Mouse (Mus musculus) heart, postnatal 0 days (tissue): Measurements from ENCODE around the gene Nfib.

Experiments used
- CTCF ChIP-seq: IDR thresholded peaks from 2 replicates; pipeline ENCODE4 v1.5.1; 2016; ENCODE audit warnings: antibody characterized with exemption, control low read depth, low read depth
- EP300 ChIP-seq: IDR thresholded peaks from 2 replicates; pipeline ENCODE4 v1.6.1; 2016; ENCODE audit warnings: antibody characterized with exemption, low read depth

- TF ChIP-seq EP300: no peak
- no peak for TF ChIP-seq CTCF
These were observed 69.7 kb downstream of the Nfib start for GRCm38 (mm10) chr4:82635881-82636280.
